Mouse (Mus musculus): ENCODE measurements around the gene Olfr483.

The Olfr483 gene

GRCm38 (mm10) chr7:108100549-108100948, at the start of gene Olfr483:
TSS of gene Olfr483 (plus strand) at chr7:108100849.
- no peak for DNase-seq (ENCODE audit: low spot score)

- no peak for DNase-seq (ENCODE audit: low spot score)
These were observed 33.4 kb upstream of the Olfr483 start, which contains the start of gene Olfr480 for GRCm38 (mm10) chr7:108067246-108067645. TSS of gene Olfr480 (minus strand) at chr7:108067346.

DNA sequence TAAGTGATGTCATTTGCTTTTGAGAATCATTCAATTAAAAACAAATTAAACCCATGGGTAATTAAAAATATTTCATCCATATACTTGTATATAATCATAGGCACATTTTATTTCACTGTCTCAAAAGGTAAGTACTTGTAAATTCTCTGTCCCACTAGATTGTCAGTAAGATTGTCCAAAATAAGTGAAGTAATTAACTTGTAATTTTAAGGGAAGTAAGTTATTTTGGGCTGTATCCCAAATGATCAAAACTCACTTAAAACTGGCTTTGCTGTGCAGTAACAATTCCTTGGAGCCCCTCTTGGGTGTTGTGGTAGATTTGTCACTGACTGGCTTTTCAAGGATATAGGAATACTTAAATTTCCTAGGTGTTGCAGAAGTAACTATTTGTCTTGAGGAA, 21.1 kb upstream of the Olfr483 start, which contains the start of gene Olfr481:
Gene Olfr481 (plus strand): TSS at position 301 of the 400 bp plus-strand sequence.
- DNase-seq (ENCODE audit: low spot score): no peak

GRCm38 (mm10) chr7:108097486-108097885, 3.2 kb upstream of the Olfr483 start, which contains the start of gene Olfr482:
TSS of gene Olfr482 (minus strand) at chr7:108097586.
- DNase-seq (ENCODE audit: low spot score): no peak

DNA sequence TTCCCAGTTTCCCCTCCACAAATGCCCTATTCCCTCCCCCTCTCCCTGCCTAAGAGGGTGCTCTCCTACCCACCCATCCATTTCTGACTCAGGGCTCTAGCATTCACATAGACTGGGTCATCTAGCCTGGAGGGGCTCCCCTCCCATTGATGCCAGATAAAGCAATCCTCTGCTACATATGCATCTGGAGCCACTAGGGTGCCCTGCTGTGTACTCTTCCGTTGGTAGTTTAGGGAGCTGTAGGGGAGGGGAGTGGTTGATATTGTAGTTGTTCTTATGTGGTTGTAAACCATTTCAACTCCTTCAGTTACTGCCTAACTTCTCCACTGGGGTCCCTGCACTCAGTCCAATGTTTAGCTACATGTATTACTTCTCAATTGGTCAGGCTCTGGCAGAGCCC, 20.0 kb downstream of the Olfr483 start:
- DNase-seq (ENCODE audit: low spot score): no peak

DNA sequence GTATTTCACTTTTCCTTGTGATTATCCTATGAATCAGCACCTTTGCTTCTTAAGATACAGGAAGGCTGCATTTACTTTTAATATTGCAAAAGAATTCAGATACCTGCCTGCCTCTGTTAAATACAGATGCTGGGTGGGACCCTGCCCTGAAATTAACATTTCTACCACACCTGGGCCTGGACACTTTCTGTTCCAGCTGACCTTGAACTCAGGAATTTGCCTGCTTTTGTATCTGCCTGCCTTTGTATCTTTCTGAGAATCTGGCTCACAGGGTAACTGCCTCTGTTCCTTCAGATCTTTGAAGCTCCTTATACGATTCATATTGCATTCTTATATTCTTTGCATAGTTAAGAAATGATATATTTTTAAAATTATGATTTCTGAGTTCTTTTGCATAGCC, 20.8 kb downstream of the Olfr483 start:
- no peak for DNase-seq (ENCODE audit: low spot score)

DNA sequence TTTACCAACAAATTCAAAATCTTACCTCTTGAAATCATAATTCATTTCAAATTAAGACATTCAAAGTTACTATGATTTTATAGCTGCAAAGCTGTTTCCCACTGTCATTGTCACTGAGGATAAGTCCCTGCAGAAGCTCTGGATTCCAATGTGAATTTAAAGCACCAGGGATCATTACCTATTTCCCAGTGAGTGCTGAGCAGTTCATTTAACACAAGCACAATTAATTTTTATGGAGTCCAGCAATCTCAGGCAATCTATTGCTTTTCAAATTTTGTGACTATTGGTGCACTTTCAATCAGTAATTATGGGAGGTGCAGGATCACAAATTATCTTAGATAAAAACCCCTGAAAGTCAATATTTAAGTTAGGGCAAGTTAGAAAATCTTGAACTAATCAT, 26.7 kb downstream of the Olfr483 start, which contains the start of gene Olfr484:
Gene Olfr484 (minus strand): TSS at position 101 of the 400 bp plus-strand sequence.
- no peak for DNase-seq (ENCODE audit: low spot score)
